Mouse (Mus musculus): Measurements from ENCODE around the gene Arrdc2. TPM values are rescaled to one million over a fixed set of nuclear protein-coding genes. Genes with fewer than 3 reads are reported as not detected.

Arrdc2 gene
- polyA plus RNA-seq, 1 experiment from 2014 or later: 9.6 TPM

DNA sequence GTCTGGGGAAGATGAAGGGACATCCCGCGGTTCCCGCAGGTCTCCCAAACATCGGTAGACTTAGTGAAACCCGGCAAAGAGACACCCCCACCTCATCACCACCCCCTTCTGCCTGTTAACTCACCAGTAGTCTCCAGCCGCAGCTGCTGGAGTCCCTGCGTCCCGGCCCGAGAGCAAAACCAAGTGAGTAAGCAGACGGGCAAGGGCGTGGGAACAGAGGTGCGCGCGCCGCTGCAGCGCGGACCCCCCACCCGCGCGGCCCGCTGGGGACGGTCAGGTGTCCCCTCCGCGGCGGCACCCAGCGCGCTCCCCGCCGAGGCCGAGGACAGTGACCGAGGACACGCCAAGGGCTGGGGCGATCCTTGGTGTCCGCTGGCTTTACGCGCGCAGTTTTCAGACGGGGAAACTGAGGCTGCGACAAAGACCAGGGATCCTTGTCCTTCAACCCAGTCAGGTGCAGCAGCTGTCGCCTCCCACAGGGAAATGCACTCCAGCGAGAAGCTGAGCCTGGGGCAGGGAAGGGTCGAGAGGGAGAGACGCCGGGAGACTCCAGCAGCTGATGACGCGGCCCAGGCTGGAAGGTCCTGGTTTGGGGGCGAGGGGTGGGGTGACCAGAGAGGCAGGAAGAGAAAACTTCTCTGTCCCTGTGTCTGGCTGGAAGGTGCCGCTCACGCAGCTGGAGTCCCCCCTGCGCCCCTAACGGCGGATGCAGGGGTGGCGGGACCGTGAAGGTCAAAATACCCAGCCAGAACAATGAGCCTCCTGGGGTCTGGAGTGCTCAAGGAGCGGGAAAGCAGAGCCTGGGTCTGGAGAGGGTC is 23.5 kb upstream of the Arrdc2 start, which contains the start of gene Kcnn1:
Kcnn1 (minus strand) TSS at position 435 of the 818 bp plus-strand sequence.
- Histone ChIP-seq H3K4me1 (peaks cover 46% of the 10 kb centered on the region), H3K4me2 (replicated peaks) (peak within 1 kb of the TSS; percentile 92), H3K27me3 (no peaks in the 10 kb centered on the region; the same call in 1 of the 2 replicates), H3K36me3 (peaks cover 2% of the 10 kb centered on the region; the same call in 1 of the 2 replicates), H3K9ac (replicated peaks) (peak within 1 kb of the TSS; percentile 58), H3K9me3 (no peaks in the 10 kb centered on the region), H3K27ac (replicated peaks) (peak within 1 kb of the TSS; percentile 97), H3K4me3 (peak within 1 kb of the TSS; percentile 57)
- no peak for ATAC-seq (replicated peaks)
- WGBS: 1% methylated on average over 55 of the region's 55 CpGs

DNA sequence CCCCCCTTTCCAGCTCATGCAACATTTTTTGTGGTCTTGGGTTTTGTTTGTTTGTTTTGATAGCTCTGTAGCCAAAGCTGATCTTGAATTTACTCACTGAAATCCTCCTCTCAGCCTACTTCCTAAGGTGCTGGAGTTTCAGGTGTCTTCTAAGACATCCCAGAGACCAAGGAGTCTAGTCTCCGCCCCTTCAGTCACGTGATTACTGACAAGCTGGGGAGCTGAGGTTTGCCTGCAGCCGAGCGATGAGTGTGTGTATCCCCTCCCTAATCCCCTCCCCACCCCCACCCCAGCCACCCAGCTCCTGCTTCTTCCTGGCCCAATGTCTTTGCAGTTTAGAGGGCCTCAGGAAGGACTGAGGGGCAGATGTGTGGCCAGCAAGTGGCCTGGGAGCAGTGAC is 18.0 kb upstream of the Arrdc2 start:
- H3K27me3 ChIP-seq: no peaks in the 10 kb centered on the region
- H3K36me3 ChIP-seq: 0 out of 2 replicates have a peak, but pooled peaks cover 2% of the 10 kb centered on the region
- H3K9ac ChIP-seq (replicated peaks): no peak overlapping the region
- no peak for ATAC-seq (replicated peaks)
- peak overlapping the region; percentile 48; the same call in 1 of the 2 replicates for H3K4me3 ChIP-seq
- no peaks in the 10 kb centered on the region for H3K9me3 ChIP-seq
- 10% methylated on average over 4 of the region's 4 CpGs for WGBS
- H3K4me1 ChIP-seq: peaks cover 25% of the 10 kb centered on the region
- peak overlapping the region; percentile 78; the same call in 1 of the 2 replicates for H3K4me2 ChIP-seq (replicated peaks)
- no peak overlapping the region for H3K27ac ChIP-seq (replicated peaks)

DNA sequence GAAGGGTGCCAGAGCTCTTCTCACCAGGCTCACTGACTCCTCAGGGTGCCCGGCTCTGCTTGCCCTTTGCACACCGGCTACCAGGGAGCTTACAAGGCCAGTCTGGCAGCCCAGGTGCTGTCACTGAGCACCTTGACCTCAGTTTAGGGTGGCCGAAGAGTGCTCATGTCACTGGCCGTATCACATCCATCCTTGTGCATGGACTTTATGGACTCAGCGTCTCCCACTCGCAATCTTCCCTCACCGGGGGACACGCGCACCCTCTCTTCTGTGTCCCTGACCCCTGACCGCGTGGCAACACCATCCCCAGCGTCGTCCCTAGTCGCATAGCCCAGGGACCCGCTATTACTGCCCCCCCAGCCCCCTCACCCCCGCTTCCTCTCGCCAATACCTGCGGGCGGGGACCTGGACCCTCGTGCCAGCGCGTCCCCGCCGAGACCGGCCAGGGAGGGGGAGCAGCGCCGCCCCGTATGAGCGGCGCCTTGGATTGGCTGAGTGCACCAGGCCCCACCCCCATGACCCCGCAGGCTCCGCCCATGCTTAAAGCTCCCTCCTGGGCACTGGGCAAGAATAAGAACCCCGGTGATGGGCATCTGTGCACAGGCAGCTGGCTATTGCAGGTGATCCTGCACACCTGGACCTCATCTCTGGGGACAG is 17.1 kb upstream of the Arrdc2 start:
- H3K9ac ChIP-seq (replicated peaks): peak overlapping the region; percentile 49

DNA sequence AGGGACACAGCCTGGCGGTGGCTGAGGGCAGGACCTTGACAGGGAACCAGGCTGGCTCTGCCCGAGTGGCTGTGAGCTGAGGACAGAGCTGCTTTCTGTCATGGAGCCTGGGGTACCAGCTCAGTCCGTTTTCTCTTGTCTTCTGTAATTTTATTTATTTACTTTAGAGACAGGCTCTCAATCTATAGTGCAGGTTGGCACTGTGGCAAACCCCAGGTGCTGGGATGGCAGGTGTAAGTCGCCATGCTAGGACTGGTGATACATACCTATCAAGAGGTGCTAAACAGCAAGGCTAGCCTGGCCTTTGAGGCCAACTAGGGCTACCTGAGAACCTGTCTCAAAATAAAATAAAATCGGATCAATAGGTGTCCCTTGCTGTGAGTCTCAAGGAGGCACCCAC is 16.5 kb upstream of the Arrdc2 start:
- Histone ChIP-seq H3K27ac (replicated peaks) (no peak overlapping the region), H3K4me3 (no peak overlapping the region), H3K9ac (replicated peaks) (no peak overlapping the region), H3K27me3 (no peaks in the 10 kb centered on the region), H3K36me3 (0 out of 2 replicates have a peak, but pooled peaks cover 2% of the 10 kb centered on the region), H3K4me1 (peaks cover 17% of the 10 kb centered on the region), H3K9me3 (no peaks in the 10 kb centered on the region), H3K4me2 (replicated peaks) (no peak overlapping the region)
- WGBS: 69% methylated on average over 5 of the region's 5 CpGs
- no peak for ATAC-seq (replicated peaks)

More for the DNA sequence above, 17.1 kb upstream of the Arrdc2 start:
- peaks cover 17% of the 10 kb centered on the region for H3K4me1 ChIP-seq
- peak overlapping the region; percentile 78 for H3K4me2 ChIP-seq (replicated peaks)
- H3K9me3 ChIP-seq: no peaks in the 10 kb centered on the region
- H3K27me3 ChIP-seq: no peaks in the 10 kb centered on the region
- 6% methylated on average over 33 of the region's 33 CpGs for WGBS
- H3K4me3 ChIP-seq: peak overlapping the region; percentile 48
- H3K36me3 ChIP-seq: 0 out of 2 replicates have a peak, but pooled peaks cover 2% of the 10 kb centered on the region
- H3K27ac ChIP-seq (replicated peaks): no peak overlapping the region
- peak; percentile 76 for ATAC-seq (replicated peaks)

DNA sequence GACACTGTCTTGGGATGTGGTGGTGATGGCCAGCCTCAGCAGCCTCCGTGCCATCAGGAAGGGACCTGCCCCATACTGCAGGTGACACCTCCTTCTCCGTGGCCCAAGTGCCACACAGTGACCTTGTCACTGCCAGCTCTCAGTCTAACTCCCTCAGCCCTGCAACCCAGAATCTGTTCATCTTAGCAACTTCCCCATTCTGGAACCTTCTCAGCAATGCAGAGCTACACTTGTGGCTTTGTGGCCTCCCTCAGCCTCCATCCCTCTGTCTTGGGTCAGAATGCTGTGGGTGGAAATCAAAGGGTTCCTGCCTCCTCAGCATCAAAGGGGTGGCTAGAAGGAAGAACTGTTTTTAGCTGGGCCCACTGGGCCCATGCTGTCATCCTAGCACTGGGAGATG is 14.3 kb upstream of the Arrdc2 start:
- Histone ChIP-seq H3K36me3 (0 out of 2 replicates have a peak, but pooled peaks cover 2% of the 10 kb centered on the region), H3K4me1 (peaks cover 17% of the 10 kb centered on the region), H3K9ac (replicated peaks) (no peak overlapping the region), H3K9me3 (no peaks in the 10 kb centered on the region), H3K27me3 (no peaks in the 10 kb centered on the region), H3K4me2 (replicated peaks) (no peak overlapping the region), H3K27ac (replicated peaks) (no peak overlapping the region), H3K4me3 (no peak overlapping the region)
- no peak for ATAC-seq (replicated peaks)
- 86% methylated on average over 2 of the region's 2 CpGs for WGBS

DNA sequence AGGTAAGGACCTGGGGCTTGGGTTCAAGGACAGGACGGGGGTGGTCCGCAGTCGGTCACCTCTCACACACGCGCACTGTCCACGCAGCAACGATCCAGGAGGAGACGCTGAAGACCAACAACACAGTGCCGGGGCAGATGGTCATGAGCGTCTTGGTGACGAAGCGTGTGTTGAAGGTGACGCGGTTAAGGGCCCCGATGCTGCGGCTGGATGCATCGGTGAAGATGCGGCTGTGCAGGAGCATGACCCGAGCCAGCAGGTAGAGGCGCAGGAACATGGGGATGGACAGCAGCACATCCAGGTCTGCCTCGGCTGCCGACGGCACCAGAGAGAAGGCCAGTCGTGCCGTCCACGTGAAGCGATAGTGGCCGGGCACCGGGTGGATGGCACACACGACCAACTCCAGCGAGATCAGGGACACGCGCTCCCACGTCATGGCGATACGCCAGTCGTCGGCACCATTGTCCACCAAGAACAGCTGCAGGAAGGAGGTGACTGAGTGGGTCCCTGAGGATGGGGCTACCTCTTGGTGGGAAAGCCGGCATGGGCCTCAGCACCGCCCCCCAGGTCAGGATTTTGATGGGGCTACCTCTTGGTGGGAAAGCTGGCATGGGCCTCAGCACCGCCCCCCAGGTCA is 13.2 kb upstream of the Arrdc2 start:
- H3K4me2 ChIP-seq (replicated peaks): no peak overlapping the region
- peaks cover 16% of the 10 kb centered on the region for H3K4me1 ChIP-seq
- 0 out of 2 replicates have a peak, but pooled peaks cover 2% of the 10 kb centered on the region for H3K36me3 ChIP-seq
- 92% methylated on average over 41 of the region's 41 CpGs for WGBS
- H3K4me3 ChIP-seq: no peak overlapping the region
- H3K9ac ChIP-seq (replicated peaks): no peak overlapping the region
- H3K27ac ChIP-seq (replicated peaks): no peak overlapping the region
- no peaks in the 10 kb centered on the region for H3K9me3 ChIP-seq
- H3K27me3 ChIP-seq: no peaks in the 10 kb centered on the region
- no peak for ATAC-seq (replicated peaks)

DNA sequence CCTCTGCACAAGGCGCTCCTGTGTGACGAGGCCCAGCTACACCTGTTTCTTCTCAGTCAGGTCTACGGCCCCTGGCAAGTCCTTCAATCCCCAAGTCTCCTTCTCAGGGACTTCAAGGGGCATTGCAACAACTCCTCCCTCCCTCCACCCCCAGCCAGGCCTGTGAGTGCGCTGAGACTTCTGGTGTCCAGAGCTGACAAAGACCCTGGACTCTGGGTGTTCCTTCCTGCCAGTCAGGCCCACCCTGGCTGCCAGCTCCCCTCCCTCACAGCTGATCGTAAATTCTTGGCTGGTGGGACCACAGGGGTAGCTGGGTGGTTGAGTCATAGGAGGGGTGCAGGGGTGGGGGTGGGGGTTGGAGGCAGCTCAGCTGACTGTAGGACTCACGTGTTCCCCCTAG is 12.3 kb upstream of the Arrdc2 start:
- Histone ChIP-seq H3K36me3 (0 out of 2 replicates have a peak, but pooled peaks cover 2% of the 10 kb centered on the region), H3K27me3 (no peaks in the 10 kb centered on the region), H3K4me2 (replicated peaks) (no peak overlapping the region), H3K4me3 (no peak overlapping the region), H3K4me1 (peaks cover 7% of the 10 kb centered on the region), H3K27ac (replicated peaks) (no peak overlapping the region), H3K9ac (replicated peaks) (no peak overlapping the region), H3K9me3 (no peaks in the 10 kb centered on the region)
- no peak for ATAC-seq (replicated peaks)
- 63% methylated on average over 6 of the region's 6 CpGs for WGBS

DNA sequence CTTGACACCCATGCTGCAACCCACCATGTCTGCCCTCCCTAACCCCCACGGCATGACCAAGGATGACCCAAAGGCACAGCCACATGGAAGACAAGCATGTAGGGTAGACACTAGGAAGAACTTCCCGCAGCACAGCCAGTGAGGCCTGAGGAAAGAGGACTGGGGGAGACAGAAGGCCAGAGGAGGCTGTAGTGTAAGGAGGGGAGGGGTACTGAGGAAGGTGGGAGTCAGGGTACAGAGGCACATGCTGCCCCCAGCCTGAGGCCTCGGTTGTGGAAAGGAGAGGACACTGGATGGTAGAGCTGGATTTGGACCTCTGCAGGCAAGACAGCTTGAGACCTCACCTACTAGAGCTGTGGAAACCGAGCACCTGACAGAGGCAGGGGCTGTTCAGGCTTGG is 11.4 kb upstream of the Arrdc2 start:
- Histone ChIP-seq H3K4me2 (replicated peaks) (no peak overlapping the region), H3K9me3 (no peaks in the 10 kb centered on the region), H3K27ac (replicated peaks) (no peak overlapping the region), H3K9ac (replicated peaks) (no peak overlapping the region), H3K27me3 (no peaks in the 10 kb centered on the region), H3K4me3 (no peak overlapping the region), H3K36me3 (0 out of 2 replicates have a peak, but pooled peaks cover 2% of the 10 kb centered on the region), H3K4me1 (no peaks in the 10 kb centered on the region)
- ATAC-seq (replicated peaks): no peak
- WGBS: 86% methylated on average over 4 of the region's 4 CpGs

DNA sequence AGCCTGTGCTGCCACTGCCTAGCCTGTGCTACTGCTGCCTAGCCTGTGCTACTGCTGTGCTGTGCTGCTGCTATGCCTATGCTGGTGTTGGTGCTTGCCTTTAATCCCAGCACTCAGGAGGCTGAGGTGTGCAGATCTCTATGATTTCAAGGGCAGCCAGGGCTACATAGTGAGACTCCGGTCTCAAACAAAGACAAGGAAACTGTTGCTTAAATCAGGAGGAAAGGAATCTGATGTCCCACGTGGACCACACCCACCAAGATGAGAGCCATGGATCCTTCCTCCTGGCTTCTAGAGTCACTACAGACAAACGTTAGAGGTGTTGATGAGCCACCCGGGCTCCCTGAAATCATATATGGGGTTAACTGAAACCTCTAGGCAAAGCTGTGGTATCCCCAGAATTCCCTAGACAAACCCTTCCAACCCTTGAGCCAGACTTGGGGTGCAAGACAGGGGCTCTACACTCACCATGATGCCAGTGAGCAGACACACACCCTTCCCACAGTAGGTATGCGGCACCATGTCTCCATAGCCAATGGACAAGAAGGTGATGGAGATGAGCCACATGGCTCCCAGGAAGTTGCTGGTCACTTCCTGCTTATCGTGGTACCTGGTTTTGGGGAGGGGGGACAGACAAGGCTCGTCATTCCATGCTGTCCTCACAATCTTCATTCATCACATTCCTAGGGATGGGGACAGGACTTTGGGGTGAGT is 10.8 kb upstream of the Arrdc2 start:
- no peak for ATAC-seq (replicated peaks)
- Histone ChIP-seq H3K36me3 (0 out of 2 replicates have a peak, but pooled peaks cover 2% of the 10 kb centered on the region), H3K9ac (replicated peaks) (no peak overlapping the region), H3K27me3 (no peaks in the 10 kb centered on the region), H3K4me1 (no peaks in the 10 kb centered on the region), H3K27ac (replicated peaks) (no peak overlapping the region), H3K4me2 (replicated peaks) (no peak overlapping the region), H3K4me3 (no peak overlapping the region), H3K9me3 (no peaks in the 10 kb centered on the region)
- 85% methylated on average over 7 of the region's 7 CpGs for WGBS

DNA sequence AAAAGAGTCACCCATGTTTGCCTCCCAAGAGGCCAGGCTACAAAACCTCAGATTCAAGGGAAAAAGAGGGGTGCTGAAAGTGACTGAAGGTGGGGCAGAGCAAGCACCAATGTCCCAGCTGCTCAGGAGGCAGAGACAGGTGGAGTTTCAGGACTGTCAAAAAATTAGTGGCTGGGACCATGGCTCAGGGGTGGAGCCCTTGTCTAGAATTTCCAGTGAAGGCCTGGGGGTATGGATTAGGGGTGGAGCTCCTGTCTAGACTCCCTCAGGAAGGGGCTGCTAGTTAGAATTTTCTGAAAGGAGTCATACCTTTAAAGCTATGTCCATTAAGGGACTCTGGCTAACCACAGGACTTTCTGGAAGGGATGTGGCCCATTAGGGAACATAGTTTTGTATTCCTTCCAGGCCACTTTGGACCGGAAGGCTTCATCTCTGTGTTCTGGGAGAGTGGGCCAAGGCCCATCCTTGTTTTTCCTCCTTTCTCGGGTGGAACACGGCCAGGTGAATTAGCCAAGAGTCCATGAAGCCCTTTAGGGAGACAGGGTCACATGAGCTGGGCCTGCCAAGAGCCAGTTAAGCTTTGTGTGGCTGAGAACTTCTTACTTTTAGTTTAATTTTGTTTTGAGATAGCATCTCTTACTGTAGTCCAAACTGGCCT is 9.9 kb upstream of the Arrdc2 start:
- no peaks in the 10 kb centered on the region for H3K27me3 ChIP-seq
- no peak for ATAC-seq (replicated peaks)
- no peaks in the 10 kb centered on the region for H3K9me3 ChIP-seq
- 0 out of 2 replicates have a peak, but pooled peaks cover under 1% of the 10 kb centered on the region for H3K36me3 ChIP-seq
- H3K9ac ChIP-seq (replicated peaks): no peak overlapping the region
- no peak overlapping the region for H3K4me2 ChIP-seq (replicated peaks)
- H3K4me3 ChIP-seq: no peak overlapping the region
- H3K4me1 ChIP-seq: no peaks in the 10 kb centered on the region; the same call in 1 of the 2 replicates
- 81% methylated on average over 3 of the region's 3 CpGs for WGBS
- no peak overlapping the region for H3K27ac ChIP-seq (replicated peaks)
